Mouse (Mus musculus): ENCODE measurements at regions not wholly inside any gene's neighbourhood (a gene's known extent, or its start where the extent isn't known, plus 50 kb on each side); places are given as distances from the start of the nearest gene placed in this dataset.
"Not testable (repeated sequence)": the region's sequence is repeated elsewhere in the genome, so short reads cannot be mapped to it uniquely, and the experiment has no call there.

DNA sequence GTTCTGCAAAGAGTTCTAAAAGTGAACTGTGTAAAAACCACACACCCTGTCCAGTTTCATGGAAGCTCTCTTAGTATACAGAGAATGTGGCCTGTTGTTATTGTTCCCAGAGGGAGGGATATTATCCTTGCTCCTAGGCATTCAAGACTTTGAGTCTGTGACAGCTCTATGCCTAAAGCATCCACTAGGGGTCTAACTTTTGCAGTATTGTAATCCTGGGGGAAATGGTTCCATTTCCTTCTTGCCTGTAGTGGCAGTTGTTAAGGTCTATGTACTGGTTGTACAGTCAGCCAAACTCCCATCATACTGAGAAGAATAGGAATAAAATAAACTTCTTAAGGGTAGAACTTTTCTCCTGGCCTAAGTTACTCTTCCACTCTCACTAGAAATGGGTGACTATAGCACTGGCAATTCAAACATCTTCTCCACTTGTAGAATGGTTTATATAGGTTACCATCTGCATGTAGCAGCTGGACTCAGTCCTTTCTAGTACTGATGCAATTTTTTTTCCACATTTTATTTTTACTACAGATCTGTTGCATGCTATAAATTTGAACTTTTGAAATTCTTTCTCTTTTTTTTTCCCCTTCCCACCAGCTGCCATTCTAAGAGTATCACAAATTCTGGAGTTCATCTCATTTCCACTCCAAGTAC is 51.4 kb upstream of the Dpt start:
- DNase-seq (ENCODE audit: low read depth) = no peak

GRCm38 (mm10) chr1:164744499-164744898 is 51.9 kb upstream of the Dpt start:
- no peak for DNase-seq (ENCODE audit: low read depth)

GRCm38 (mm10) chr1:164742897-164743296 is 53.5 kb upstream of the Dpt start:
- DNase-seq (ENCODE audit: low read depth) = not testable (repeated sequence)

- no peak for DNase-seq (ENCODE audit: low read depth)
These were observed 60.8 kb upstream of the Dpt start for GRCm38 (mm10) chr1:164735646-164736045.

GRCm38 (mm10) chr1:164733741-164734140 is 62.7 kb upstream of the Dpt start:
- no peak for DNase-seq (ENCODE audit: low read depth)

- no peak for DNase-seq (ENCODE audit: low read depth)
These were observed 74.4 kb upstream of the Dpt start for GRCm38 (mm10) chr1:164722054-164722453.

- DNase-seq (ENCODE audit: low read depth) = no peak
These were observed 81.5 kb upstream of the Dpt start for GRCm38 (mm10) chr1:164714905-164715304.

GRCm38 (mm10) chr1:164713798-164714551 is 82.5 kb upstream of the Dpt start:
- no peak for DNase-seq (ENCODE audit: low read depth)

- no peak for DNase-seq (ENCODE audit: low read depth)
These were observed 83.9 kb upstream of the Dpt start for GRCm38 (mm10) chr1:164712514-164712913.

DNA sequence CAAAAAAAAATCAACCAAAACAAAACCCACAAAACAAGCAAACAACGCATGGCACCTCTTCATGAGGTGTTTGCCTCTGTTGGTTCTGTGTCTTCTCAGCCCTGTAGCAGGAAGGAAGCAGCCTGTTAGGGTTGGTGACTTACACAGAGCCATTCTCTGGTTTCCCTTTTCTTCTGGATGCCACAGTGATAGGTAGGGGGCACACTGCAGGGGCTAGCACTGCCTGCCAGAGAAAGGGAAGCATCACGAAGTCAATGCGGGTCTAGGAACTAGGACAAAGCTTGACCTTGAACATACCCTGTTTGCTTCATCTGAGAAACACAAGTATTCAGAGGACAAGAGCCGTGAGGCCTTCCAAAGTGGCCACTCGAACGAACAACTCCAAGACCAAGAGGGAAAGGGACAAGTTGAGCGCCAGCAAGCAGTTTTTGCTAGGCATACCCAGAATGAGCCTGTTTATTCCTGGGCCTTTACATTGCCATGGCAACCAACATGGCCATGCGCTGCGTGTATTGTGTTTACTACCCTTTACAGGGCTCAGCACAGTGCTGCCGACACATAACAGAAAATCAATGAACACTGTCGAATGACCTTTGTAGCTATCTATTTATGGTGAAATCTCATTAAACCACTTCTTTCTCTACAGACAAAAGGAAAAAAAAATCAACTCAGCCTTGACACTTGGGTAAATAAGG is 91.9 kb upstream of the Dpt start:
- no peak for DNase-seq (ENCODE audit: low read depth)

DNA sequence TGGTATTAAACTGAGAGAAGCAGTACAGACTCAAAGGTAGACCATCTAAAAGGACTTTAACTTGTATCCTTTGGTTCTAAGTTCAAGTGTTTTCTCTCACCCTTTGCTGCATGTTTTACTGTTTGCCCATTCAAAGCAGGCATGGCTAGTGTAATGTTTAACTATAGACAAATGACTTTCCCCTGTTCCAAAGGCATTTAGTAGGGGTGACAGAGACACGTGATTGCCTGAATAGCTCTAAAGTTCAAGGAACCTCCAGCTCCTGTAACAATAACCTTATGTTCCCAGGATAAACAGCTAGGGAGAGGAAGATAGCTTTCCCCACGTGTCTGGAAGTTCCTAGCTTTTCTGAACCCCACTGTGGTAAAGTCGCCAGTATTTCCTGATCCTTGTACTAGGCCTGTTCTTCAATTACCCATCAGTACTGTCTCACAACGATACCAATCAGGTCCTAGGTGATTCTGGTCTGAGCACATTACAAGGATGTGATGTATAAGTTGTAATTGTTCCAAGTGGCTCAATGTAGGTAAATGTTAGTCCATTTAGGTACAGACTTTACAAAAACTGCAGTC is 92.8 kb upstream of the Dpt start:
- no peak for DNase-seq (ENCODE audit: low read depth)

GRCm38 (mm10) chr1:164690055-164690454 is 106.4 kb upstream of the Dpt start:
- no peak for DNase-seq (ENCODE audit: low read depth)

- DNase-seq (ENCODE audit: low read depth) = no peak
These were observed 107.1 kb upstream of the Dpt start for GRCm38 (mm10) chr1:164689311-164689710.

DNA sequence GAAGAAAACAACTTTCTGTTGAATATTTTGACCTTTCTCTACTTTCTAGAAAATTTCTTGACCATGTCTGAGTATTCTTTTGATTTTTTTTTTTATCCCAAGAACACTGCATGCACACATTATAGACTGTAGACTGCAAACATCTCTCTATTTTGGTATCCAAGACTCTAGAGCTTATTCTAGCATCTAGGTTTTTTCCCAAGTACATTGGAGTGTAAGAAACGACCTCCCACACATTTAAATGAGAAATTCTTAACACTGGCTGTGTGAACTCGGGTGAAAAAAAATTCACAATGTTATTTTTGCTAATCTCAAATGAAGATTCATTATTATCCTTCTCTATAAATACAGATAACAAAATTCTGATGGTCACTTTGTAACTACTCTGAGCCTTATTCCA is 112.0 kb upstream of the Dpt start:
- no peak for DNase-seq (ENCODE audit: low read depth)

- DNase-seq (ENCODE audit: low read depth) = no peak
These were observed 112.7 kb upstream of the Dpt start for GRCm38 (mm10) chr1:164683788-164684187.

- DNase-seq (ENCODE audit: low read depth) = peak; percentile 54
These were observed 113.4 kb upstream of the Dpt start for GRCm38 (mm10) chr1:164682867-164683599.

GRCm38 (mm10) chr1:164682426-164682825 is 114.0 kb upstream of the Dpt start:
- peak; percentile 59 for DNase-seq (ENCODE audit: low read depth)

- peak; percentile 66 for DNase-seq (ENCODE audit: low read depth)
These were observed 114.9 kb upstream of the Dpt start for GRCm38 (mm10) chr1:164681582-164681981.

DNA sequence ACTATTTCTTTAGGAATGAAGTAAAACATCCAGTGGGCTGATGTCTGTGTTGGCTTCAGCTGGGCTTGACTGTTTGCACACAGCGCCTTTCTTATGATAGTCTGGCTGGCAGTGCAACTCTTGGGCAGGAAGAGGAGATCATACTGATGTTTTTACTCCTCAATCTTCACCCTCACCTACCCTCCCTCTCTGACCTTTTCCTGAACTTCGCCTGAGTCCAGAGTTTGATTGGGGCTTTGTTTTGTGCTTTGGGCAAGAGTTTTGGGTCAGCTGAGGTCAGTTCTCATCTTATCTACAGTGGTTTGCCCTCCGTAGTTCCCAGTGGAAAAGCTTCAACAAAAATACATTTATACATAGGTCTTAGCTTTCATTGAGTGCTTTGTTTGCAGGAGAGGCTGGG is 118.1 kb upstream of the Dpt start:
- no peak for DNase-seq (ENCODE audit: low read depth)

- no peak for DNase-seq (ENCODE audit: low read depth)
These were observed 144.2 kb upstream of the Dpt start for GRCm38 (mm10) chr1:164652244-164652643.

DNA sequence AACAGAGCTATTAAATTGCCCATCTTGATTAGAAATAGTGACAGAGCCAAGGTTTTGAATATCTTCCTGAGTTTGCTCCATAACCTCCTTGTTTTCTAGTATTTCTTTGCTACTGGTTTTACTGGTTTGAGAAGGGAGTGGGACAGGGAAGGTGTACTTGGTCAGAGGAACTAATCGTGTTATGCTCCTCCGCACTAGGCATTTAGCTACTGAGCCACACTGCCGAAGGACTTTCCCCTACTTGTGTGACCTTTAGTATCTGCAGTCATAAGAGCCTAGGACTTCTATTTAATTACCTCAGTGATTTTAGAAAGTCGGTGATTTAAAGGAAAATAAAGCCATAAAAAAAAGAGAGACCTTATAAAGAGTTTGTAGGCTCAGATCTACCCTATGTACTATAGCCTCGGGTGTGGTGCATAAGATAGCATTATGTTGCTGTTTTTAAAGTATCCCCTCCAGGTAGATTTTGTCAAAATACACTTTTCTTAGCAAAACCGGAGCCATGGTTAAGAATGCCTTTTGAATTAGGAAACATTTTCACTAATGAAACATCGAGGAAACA is 158.5 kb upstream of the Dpt start:
- no peak for DNase-seq (ENCODE audit: low read depth)

DNA sequence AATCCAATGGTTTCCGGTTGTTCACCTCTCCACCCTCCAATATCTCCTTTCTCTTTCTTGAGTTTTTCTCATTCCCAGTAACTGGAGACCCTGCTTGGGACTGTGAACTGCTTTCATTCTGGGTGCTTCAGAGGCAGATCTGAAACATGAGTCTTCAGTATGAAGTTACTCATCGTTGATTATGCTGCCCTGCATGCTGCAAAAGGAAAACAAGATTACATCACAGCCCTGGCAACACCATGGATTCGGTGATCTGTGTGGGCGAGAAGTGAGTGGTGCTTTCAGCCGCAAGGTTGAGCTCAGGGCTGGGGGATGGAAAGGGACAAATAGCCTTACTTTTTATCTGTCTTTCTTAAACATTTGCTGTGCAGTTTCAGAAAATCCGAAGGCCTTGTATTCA is 164.8 kb upstream of the Dpt start:
- peak; percentile 62 for DNase-seq (ENCODE audit: low read depth)

Measured in gonadal fat pad, adult 2 months (tissue).